Mouse (Mus musculus): Measurements from ENCODE around the gene Vmn1r32.

Gene Vmn1r32

GRCm38 (mm10) chr6:66559996-66560395 lies at the start of gene Vmn1r32:
Vmn1r32 (minus strand) TSS chr6:66560096.
- no peak for DNase-seq

- DNase-seq: no peak
Observed at GRCm38 (mm10) chr6:66595804-66596203, 35.9 kb upstream of the Vmn1r32 start.

GRCm38 (mm10) chr6:66535966-66536365 lies 23.9 kb downstream of the Vmn1r32 start:
- no peak for DNase-seq

- peak; percentile 97 to 98 for DNase-seq
Observed at GRCm38 (mm10) chr6:66535028-66535862, 24.7 kb downstream of the Vmn1r32 start, which contains the start of gene Mad2l1. Mad2l1 (plus strand) TSS chr6:66535390.

GRCm38 (mm10) chr6:66534366-66534941 lies 25.4 kb downstream of the Vmn1r32 start:
- DNase-seq: peak in 1 of 2 experiments; percentile 12

GRCm38 (mm10) chr6:66533241-66533640 lies 26.7 kb downstream of the Vmn1r32 start:
- peak; percentile 36 to 37 for DNase-seq

GRCm38 (mm10) chr6:66528386-66528785 lies 31.5 kb downstream of the Vmn1r32 start:
- no peak for DNase-seq

GRCm38 (mm10) chr6:66516368-66516767 lies 43.5 kb downstream of the Vmn1r32 start:
- DNase-seq: no peak

Measured in cerebellum, adult 18-20 months (tissue).